Mouse (Mus musculus): ENCODE measurements around the gene Dnajb3. TPM values are rescaled to one million over a fixed set of nuclear protein-coding genes. Genes with fewer than 3 reads are reported as not detected.

The Dnajb3 gene
- polyA plus RNA-seq, 1 experiment from 2014 or later = 8.0 TPM

DNA sequence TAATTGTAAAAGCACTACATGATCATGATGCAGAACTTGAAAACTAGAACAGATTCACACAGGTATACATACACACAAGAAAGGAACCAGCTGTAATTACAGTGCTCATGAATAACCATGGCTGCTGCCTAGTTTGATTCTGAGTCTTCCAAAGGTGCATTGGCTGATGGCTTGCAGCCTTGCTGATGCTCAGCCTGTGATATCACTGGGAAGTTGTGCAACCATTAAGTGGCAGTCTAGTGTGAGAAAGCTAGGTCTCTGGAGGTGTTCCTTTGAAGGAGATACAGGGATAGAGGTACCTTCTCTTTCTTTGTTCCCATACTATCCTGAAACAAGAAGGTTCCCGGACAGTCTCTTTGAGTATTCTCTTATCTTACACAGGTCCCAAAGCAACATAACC is 13.5 kb upstream of the Dnajb3 start:
- ATAC-seq = no peak
- Histone ChIP-seq H3K27ac (ENCODE audit: low read length) (no peak overlapping the region), H3K9ac (ENCODE audit: low read depth, low read length) (no peak overlapping the region), H3K4me3 (ENCODE audit: low read length) (no peak overlapping the region), H3K36me3 (ENCODE audit: control insufficient read depth, insufficient read depth, low read length) (no peaks in the 10 kb centered on the region), H3K27me3 (replicated peaks; ENCODE audit: control insufficient read depth, insufficient read depth, low read length) (no peaks in the 10 kb centered on the region), H3K9me3 (ENCODE audit: control insufficient read depth, low read length) (peaks cover 29% of the 10 kb centered on the region), H3K4me2 (ENCODE audit: low read depth, low read length) (no peak overlapping the region), H3K4me1 (ENCODE audit: control insufficient read depth, insufficient read depth, low read length) (no peaks in the 10 kb centered on the region)
- WGBS = 17% methylated on average over 1 of the region's 1 CpGs

DNA sequence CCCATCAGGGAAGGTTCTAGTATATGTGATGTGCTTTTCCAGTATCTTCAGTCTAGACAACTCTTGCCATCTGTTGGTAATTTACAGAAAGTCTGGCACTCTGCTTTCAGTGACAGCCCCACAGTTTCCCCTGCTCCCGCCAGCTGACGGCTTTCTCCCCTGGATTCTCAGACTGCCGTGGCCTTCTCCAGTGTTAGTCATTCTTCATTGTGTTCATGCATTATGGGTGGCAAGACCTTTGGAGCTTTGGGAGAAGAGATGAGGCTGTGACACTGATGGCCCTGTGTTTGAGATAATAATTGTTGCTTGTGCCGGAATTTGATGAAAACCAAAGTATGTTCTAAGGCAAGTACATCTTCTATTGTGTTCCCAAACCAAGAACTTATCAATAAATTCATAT is 13.0 kb upstream of the Dnajb3 start:
- no peak overlapping the region for H3K4me2 ChIP-seq (ENCODE audit: low read depth, low read length)
- H3K27me3 ChIP-seq (replicated peaks; ENCODE audit: control insufficient read depth, insufficient read depth, low read length) = no peaks in the 10 kb centered on the region
- WGBS = 52% methylated on average over 4 of the region's 4 CpGs
- H3K27ac ChIP-seq (ENCODE audit: low read length) = no peak overlapping the region
- H3K9ac ChIP-seq (ENCODE audit: low read depth, low read length) = no peak overlapping the region
- H3K36me3 ChIP-seq (ENCODE audit: control insufficient read depth, insufficient read depth, low read length) = no peaks in the 10 kb centered on the region
- no peak overlapping the region for H3K4me3 ChIP-seq (ENCODE audit: low read length)
- peaks cover 34% of the 10 kb centered on the region for H3K9me3 ChIP-seq (ENCODE audit: control insufficient read depth, low read length)
- no peak for ATAC-seq
- no peaks in the 10 kb centered on the region for H3K4me1 ChIP-seq (ENCODE audit: control insufficient read depth, insufficient read depth, low read length)

DNA sequence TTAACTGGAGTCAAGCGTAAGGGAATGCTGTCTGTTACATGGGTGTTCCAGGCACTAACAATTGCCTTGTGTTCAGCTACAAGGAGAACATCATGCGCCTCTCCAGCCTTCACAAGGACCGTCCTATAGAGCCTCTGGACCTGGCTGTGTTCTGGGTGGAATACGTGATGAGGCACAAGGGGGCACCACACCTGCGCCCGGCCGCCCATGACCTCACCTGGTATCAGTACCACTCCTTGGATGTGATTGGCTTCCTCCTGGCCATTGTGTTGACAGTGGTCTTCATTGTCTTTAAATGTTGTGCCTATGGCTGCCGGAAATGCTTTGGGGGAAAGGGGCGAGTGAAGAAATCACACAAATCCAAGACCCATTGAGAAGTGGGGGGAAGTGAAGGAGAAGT is 12.5 kb upstream of the Dnajb3 start:
- no peak overlapping the region for H3K4me3 ChIP-seq (ENCODE audit: low read length)
- 74% methylated on average over 9 of the region's 9 CpGs for WGBS
- H3K36me3 ChIP-seq (ENCODE audit: control insufficient read depth, insufficient read depth, low read length) = no peaks in the 10 kb centered on the region
- no peak overlapping the region for H3K9ac ChIP-seq (ENCODE audit: low read depth, low read length)
- no peak overlapping the region for H3K27ac ChIP-seq (ENCODE audit: low read length)
- no peaks in the 10 kb centered on the region for H3K27me3 ChIP-seq (replicated peaks; ENCODE audit: control insufficient read depth, insufficient read depth, low read length)
- ATAC-seq = no peak
- peaks cover 37% of the 10 kb centered on the region for H3K9me3 ChIP-seq (ENCODE audit: control insufficient read depth, low read length)
- no peak overlapping the region for H3K4me2 ChIP-seq (ENCODE audit: low read depth, low read length)
- H3K4me1 ChIP-seq (ENCODE audit: control insufficient read depth, insufficient read depth, low read length) = no peaks in the 10 kb centered on the region

DNA sequence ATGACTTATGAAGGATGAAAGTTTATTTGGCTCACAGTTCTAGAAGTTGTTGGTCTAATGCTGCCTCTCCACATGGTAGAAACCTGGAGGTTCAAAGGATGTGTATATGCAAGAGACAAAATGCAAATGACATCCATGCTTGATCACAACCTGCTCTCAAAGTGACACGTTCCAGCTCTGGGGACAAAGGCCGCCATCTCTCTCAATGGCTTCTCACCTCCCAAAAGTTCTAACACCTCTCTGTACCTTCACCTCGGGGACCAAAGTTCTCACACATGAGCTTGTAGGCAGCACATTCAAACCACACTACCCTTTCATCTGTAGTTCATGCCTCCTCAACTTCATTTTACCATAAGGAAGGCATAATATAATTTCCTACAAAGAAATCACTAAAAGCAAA is 12.0 kb upstream of the Dnajb3 start:
- H3K4me1 ChIP-seq (ENCODE audit: control insufficient read depth, insufficient read depth, low read length) = no peaks in the 10 kb centered on the region
- no peaks in the 10 kb centered on the region for H3K36me3 ChIP-seq (ENCODE audit: control insufficient read depth, insufficient read depth, low read length)
- H3K9ac ChIP-seq (ENCODE audit: low read depth, low read length) = no peak overlapping the region
- peaks cover 37% of the 10 kb centered on the region for H3K9me3 ChIP-seq (ENCODE audit: control insufficient read depth, low read length)
- no peak overlapping the region for H3K4me3 ChIP-seq (ENCODE audit: low read length)
- H3K4me2 ChIP-seq (ENCODE audit: low read depth, low read length) = no peak overlapping the region
- ATAC-seq = no peak
- 41% methylated on average over 3 of the region's 3 CpGs for WGBS
- no peaks in the 10 kb centered on the region for H3K27me3 ChIP-seq (replicated peaks; ENCODE audit: control insufficient read depth, insufficient read depth, low read length)
- H3K27ac ChIP-seq (ENCODE audit: low read length) = no peak overlapping the region

DNA sequence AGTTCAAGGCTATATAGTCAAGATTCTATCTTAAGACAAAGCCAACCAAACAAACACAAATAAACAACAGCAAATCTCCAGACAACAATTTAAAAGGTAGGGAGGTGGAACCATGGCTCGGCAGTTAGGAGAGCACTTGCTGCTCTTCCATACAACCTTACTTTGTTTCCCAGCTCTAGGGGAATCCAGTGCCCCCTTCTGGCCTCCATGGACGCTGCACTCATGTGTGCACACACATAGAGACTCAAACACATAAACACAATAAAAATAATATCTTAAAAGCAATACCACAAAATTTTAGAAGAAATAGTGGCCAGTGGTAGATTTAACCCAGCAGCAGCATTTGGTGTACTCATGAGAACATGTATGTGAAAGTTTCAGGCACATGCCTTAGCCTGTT is 11.6 kb upstream of the Dnajb3 start:
- 68% methylated on average over 2 of the region's 2 CpGs for WGBS
- H3K27ac ChIP-seq (ENCODE audit: low read length) = no peak overlapping the region
- H3K27me3 ChIP-seq (replicated peaks; ENCODE audit: control insufficient read depth, insufficient read depth, low read length) = no peaks in the 10 kb centered on the region
- H3K9ac ChIP-seq (ENCODE audit: low read depth, low read length) = no peak overlapping the region
- H3K4me3 ChIP-seq (ENCODE audit: low read length) = no peak overlapping the region
- no peaks in the 10 kb centered on the region for H3K36me3 ChIP-seq (ENCODE audit: control insufficient read depth, insufficient read depth, low read length)
- no peak for ATAC-seq
- peaks cover 40% of the 10 kb centered on the region for H3K9me3 ChIP-seq (ENCODE audit: control insufficient read depth, low read length)
- no peaks in the 10 kb centered on the region for H3K4me1 ChIP-seq (ENCODE audit: control insufficient read depth, insufficient read depth, low read length)
- no peak overlapping the region for H3K4me2 ChIP-seq (ENCODE audit: low read depth, low read length)

DNA sequence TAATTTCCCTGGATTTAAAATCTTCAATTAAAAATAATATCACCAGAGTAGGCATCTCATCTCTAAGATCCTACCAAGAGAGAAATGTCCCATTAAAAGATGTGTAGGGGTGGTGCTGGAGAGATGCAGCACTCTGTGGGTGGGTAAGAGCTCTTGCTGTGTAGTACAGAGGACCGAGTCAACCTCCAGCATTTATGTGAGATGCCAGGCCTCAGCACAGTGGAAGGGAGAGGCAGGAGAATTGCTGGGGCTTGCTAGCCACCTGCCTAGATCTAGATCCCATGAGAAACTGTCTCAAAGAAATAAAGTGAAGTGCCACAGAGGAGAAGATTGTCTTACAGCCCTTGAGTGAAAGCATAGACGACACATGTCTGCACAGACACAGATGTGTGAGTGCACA is 11.0 kb upstream of the Dnajb3 start:
- Histone ChIP-seq H3K4me2 (ENCODE audit: low read depth, low read length) (no peak overlapping the region), H3K4me3 (ENCODE audit: low read length) (no peak overlapping the region), H3K9ac (ENCODE audit: low read depth, low read length) (no peak overlapping the region), H3K27me3 (replicated peaks; ENCODE audit: control insufficient read depth, insufficient read depth, low read length) (no peaks in the 10 kb centered on the region), H3K27ac (ENCODE audit: low read length) (no peak overlapping the region), H3K36me3 (ENCODE audit: control insufficient read depth, insufficient read depth, low read length) (no peaks in the 10 kb centered on the region), H3K9me3 (ENCODE audit: control insufficient read depth, low read length) (peaks cover 46% of the 10 kb centered on the region), H3K4me1 (ENCODE audit: control insufficient read depth, insufficient read depth, low read length) (no peaks in the 10 kb centered on the region)
- 59% methylated on average over 2 of the region's 2 CpGs for WGBS
- no peak for ATAC-seq

DNA sequence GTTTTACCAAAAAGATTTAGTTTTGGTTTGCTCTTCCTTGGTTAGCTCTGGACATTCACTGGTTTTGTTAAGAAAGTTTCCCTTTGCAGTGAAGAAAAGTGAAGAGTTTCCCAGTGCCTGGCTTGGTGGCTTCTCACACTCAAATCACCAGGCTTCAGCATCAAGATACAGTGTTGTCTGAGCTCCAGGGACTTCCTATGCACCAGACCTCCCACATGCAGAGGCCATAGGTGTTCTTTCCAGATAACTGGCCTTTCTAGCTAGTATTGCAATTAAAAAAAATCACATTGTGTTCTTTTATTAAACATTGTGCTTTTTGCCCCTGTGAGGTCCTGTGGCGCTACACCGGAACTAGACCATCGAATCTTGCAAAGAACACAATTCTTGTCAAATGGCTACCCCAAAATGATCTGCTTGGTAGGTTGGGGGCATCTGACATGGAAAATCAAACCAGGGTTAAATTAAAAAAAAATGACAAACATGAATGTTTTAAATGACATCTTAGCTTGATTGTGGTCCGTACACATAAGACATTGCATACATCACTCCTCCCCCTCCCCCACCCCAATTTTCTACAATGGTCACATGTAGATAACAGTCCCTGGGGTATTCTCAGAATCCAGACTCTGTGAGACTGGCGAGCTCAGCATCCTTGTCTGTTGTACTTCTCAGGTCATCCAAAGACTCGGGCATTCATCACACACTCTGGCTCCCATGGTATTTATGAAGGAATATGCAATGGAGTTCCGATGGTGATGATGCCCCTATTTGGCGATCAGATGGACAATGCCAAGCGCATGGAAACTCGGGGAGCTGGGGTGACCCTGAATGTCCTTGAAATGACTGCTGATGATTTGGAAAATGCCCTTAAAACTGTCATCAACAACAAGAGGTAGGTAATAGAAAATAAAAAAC is 10.1 kb upstream of the Dnajb3 start:
- 68% methylated on average over 10 of the region's 10 CpGs for WGBS
- no peak for ATAC-seq
- no peak overlapping the region for H3K4me2 ChIP-seq (ENCODE audit: low read depth, low read length)
- no peak overlapping the region for H3K4me3 ChIP-seq (ENCODE audit: low read length)
- H3K9ac ChIP-seq (ENCODE audit: low read depth, low read length) = no peak overlapping the region
- peaks cover 48% of the 10 kb centered on the region for H3K9me3 ChIP-seq (ENCODE audit: control insufficient read depth, low read length)
- H3K27me3 ChIP-seq (replicated peaks; ENCODE audit: control insufficient read depth, insufficient read depth, low read length) = no peaks in the 10 kb centered on the region
- no peak overlapping the region for H3K27ac ChIP-seq (ENCODE audit: low read length)
- no peaks in the 10 kb centered on the region for H3K4me1 ChIP-seq (ENCODE audit: control insufficient read depth, insufficient read depth, low read length)
- no peaks in the 10 kb centered on the region for H3K36me3 ChIP-seq (ENCODE audit: control insufficient read depth, insufficient read depth, low read length)

DNA sequence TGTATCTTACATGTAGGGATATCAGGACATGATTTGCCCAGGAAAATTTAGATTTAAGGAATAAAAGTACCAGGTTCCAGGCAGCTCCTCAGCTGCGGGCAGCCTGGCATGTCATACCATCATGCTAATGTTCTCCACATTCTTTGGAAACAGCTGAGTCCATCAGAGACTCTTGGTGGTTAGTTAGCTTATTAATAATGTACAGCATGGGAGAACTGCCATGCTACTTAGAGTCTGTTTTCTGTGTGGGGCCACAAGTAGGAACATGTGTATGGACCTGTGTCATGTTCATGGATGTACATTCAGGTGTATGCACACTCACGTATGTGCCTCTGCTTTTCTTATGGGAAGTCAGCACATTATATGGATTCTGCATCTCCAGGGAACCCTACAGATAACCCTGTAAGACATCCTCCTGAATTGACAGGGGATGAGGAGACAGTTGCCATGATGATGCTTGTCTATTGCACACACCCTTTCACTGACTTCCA is 8.9 kb upstream of the Dnajb3 start:
- WGBS = 77% methylated on average over 2 of the region's 2 CpGs
- peak overlapping the region; percentile 27 for H3K27ac ChIP-seq (ENCODE audit: low read length)
- H3K9me3 ChIP-seq (ENCODE audit: control insufficient read depth, low read length) = peaks cover 48% of the 10 kb centered on the region
- no peaks in the 10 kb centered on the region for H3K36me3 ChIP-seq (ENCODE audit: control insufficient read depth, insufficient read depth, low read length)
- no peak overlapping the region for H3K4me3 ChIP-seq (ENCODE audit: low read length)
- H3K4me2 ChIP-seq (ENCODE audit: low read depth, low read length) = peak overlapping the region; percentile 1; the same call in 1 of the 2 replicates
- no peak for ATAC-seq
- H3K27me3 ChIP-seq (replicated peaks; ENCODE audit: control insufficient read depth, insufficient read depth, low read length) = no peaks in the 10 kb centered on the region
- no peaks in the 10 kb centered on the region for H3K4me1 ChIP-seq (ENCODE audit: control insufficient read depth, insufficient read depth, low read length)
- H3K9ac ChIP-seq (ENCODE audit: low read depth, low read length) = no peak overlapping the region

DNA sequence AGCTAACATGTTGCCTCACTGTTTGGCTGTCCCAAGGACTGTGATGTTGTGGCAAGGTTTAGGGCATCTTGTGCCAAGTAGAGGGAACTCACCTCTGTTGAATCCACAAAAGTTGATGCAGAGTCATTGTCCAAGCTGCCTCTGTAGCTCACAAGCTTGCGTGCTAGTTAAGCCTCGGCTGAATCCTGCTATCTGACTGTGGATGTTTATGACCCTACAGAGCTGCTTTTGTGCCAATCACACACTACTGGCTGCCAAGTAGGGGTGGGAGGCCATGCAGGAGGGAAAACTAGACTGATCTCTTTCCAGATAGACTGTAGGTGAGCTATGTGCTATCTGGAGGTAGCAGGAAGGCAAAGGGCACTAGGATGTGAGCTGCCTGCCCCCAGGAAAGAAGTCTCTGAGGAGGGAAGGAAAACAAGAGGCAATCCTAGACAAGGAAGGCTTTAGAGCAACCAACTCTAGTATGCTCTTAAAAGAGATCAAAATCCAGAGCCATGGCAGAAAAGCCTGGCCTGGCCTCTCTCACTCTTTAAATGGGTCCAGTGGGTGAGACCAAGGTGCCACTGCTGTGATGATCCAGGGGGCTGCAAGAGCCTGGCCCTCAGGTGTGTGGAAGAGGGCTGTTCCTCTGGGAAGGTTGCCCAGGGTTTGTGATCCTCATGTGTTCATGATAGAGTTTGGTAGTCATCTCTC is 8.3 kb upstream of the Dnajb3 start:
- 75% methylated on average over 2 of the region's 2 CpGs for WGBS
- no peaks in the 10 kb centered on the region for H3K27me3 ChIP-seq (replicated peaks; ENCODE audit: control insufficient read depth, insufficient read depth, low read length)
- H3K27ac ChIP-seq (ENCODE audit: low read length) = peak overlapping the region; percentile 27
- peaks cover 48% of the 10 kb centered on the region for H3K9me3 ChIP-seq (ENCODE audit: control insufficient read depth, low read length)
- no peaks in the 10 kb centered on the region for H3K4me1 ChIP-seq (ENCODE audit: control insufficient read depth, insufficient read depth, low read length)
- H3K4me3 ChIP-seq (ENCODE audit: low read length) = no peak overlapping the region
- peak overlapping the region; percentile 1; the same call in 1 of the 2 replicates for H3K4me2 ChIP-seq (ENCODE audit: low read depth, low read length)
- no peaks in the 10 kb centered on the region for H3K36me3 ChIP-seq (ENCODE audit: control insufficient read depth, insufficient read depth, low read length)
- ATAC-seq = peak; percentile 88
- H3K9ac ChIP-seq (ENCODE audit: low read depth, low read length) = no peak overlapping the region
